Mouse (Mus musculus) thymus, adult 2 months (tissue): ENCODE data around the gene Rfc4.

ENCODE experiments used
- CTCF ChIP-seq: fragments of 200-500 bp; IDR thresholded peaks from 2 replicates; pipeline ENCODE4 v1.5.1; 2012; ENCODE audit warnings: mild to moderate bottlenecking, control low read depth, low read length, moderate library complexity, borderline replicate concordance; ENCODE audit not compliant: control insufficient read depth, poor library complexity, insufficient read depth; ENCODE audit errors: extremely low read depth
- POLR2A ChIP-seq: fragments of 200-500 bp; IDR thresholded peaks from 2 replicates; pipeline ENCODE4 v1.6.1; 2012; ENCODE audit warnings: mild to moderate bottlenecking, low read length, control low read depth, moderate library complexity; ENCODE audit not compliant: control insufficient read depth, poor library complexity, insufficient read depth; ENCODE audit errors: extremely low read depth

GRCm38 (mm10) chr16:23103841-23104240 is 23.7 kb downstream of the Rfc4 start:
- TF ChIP-seq CTCF (no peak), POLR2A (no peak)
